Mouse (Mus musculus) neural tube, embryonic 11.5 days (tissue): ENCODE measurements around the gene Stoml1. TPM values are rescaled to one million over a fixed set of nuclear protein-coding genes. Genes with fewer than 3 reads are reported as not detected.

Experiments used
- ATAC-seq: fragments of 200-750 bp; cut with Nextera tagmentation; 2 replicates; pipeline ENCODE4 v1.8.0; 2017; ENCODE audit warnings: moderate number of reproducible peaks, mild to moderate bottlenecking, moderate TSS enrichment, moderate library complexity; ENCODE audit not compliant: insufficient read depth, low FRiP score, low TSS enrichment
- DNase-seq: peaks from one replicate; pipeline ENCODE4 v3.0.0-alpha.2; 2015; ENCODE audit warnings: low spot score
- H3K27ac ChIP-seq: fragments of 300-500 bp; sonication (generic); 2 replicates; pipeline ENCODE4 v1.5.1; 2014; ENCODE audit warnings: low read depth, mild to moderate bottlenecking, low read length
- H3K27me3 ChIP-seq: fragments of 300-500 bp; sonication (generic); 2 replicates; pipeline ENCODE4 v1.6.1; 2014; ENCODE audit warnings: mild to moderate bottlenecking, low read length, mixed read lengths; ENCODE audit not compliant: control insufficient read depth, insufficient read depth
- H3K36me3 ChIP-seq: fragments of 300-500 bp; sonication (generic); 2 replicates; pipeline ENCODE4 v1.6.1; 2014; ENCODE audit warnings: mild to moderate bottlenecking, low read length, moderate library complexity, mixed read lengths; ENCODE audit not compliant: control insufficient read depth, insufficient read depth
- H3K4me1 ChIP-seq: fragments of 300-500 bp; sonication (generic); 2 replicates; pipeline ENCODE4 v1.6.1; 2014; ENCODE audit warnings: low read length, mixed read lengths; ENCODE audit not compliant: control insufficient read depth, insufficient read depth
- H3K4me2 ChIP-seq: fragments of 300-500 bp; sonication (generic); 2 replicates; pipeline ENCODE4 v1.6.1; 2014; ENCODE audit warnings: low read depth, mild to moderate bottlenecking, moderate library complexity
- H3K4me3 ChIP-seq: fragments of 300-500 bp; sonication (generic); 2 replicates; pipeline ENCODE4 v1.5.1; 2014; ENCODE audit warnings: low read depth, low read length
- H3K9ac ChIP-seq: fragments of 300-500 bp; sonication (generic); 2 replicates; pipeline ENCODE4 v1.6.1; 2014; ENCODE audit warnings: mild to moderate bottlenecking, low read length
- H3K9me3 ChIP-seq: fragments of 300-500 bp; sonication (generic); 2 replicates; pipeline ENCODE4 v1.6.1; 2016; ENCODE audit warnings: low read length; ENCODE audit not compliant: control insufficient read depth
- WGBS: fragments of 180-500 bp; shearing (Covaris S2); extraction: QIAGEN DNeasy Blood & Tissue Kit; methylation state at CpG from one replicate; pipeline ENCODE4 v1.1.7; 2014; 5-methylcytosine and 5-hydroxymethylcytosine counted together
- polyA plus RNA-seq: library from polyadenylated mRNA; unstranded; fragments of >200 nt; fragmentation: Nextera tagmentation; extraction: Ambion mirVana; gene quantifications from 2 replicates; pipeline ENCODE4 v1.2.1, GENCODE M21; 2014

Gene Stoml1
- 29.6 and 35.9 TPM in 2 replicates for polyA plus RNA-seq

GRCm38 (mm10) chr9:58253033-58253804, at the start of gene Stoml1:
Stoml1 (plus strand) TSS chr9:58253164.
- peak; percentile 94 for DNase-seq

GRCm38 (mm10) chr9:58203516-58204447, 49.2 kb upstream of the Stoml1 start, which contains the start of the genes Islr and Islr2:
Islr (minus strand) TSS chr9:58204306.
Islr2 (minus strand) TSS chr9:58204319.
- Histone ChIP-seq H3K4me2 (peak within 1 kb of the TSS; percentile 44), H3K4me1 (peaks cover 20% of the 10 kb centered on the region), H3K36me3 (no peaks in the 10 kb centered on the region), H3K9ac (peak within 1 kb of the TSS; percentile 44), H3K27me3 (peaks cover 53% of the 10 kb centered on the region), H3K4me3 (peak within 1 kb of the TSS; percentile 27), H3K27ac (peak within 1 kb of the TSS; percentile 51), H3K9me3 (no peaks in the 10 kb centered on the region)
- ATAC-seq: peak; percentile 78
- WGBS: 1% methylated on average over 42 of the region's 42 CpGs
- DNase-seq: peak; percentile 80

More at GRCm38 (mm10) chr9:58253033-58253804, at the start of gene Stoml1:
- Histone ChIP-seq H3K4me1 (peaks cover 6% of the 10 kb centered on the region; the same call in 1 of the 2 replicates), H3K9me3 (no peaks in the 10 kb centered on the region), H3K27me3 (no peaks in the 10 kb centered on the region), H3K9ac (peak within 1 kb of the TSS; percentile 68), H3K4me3 (peak within 1 kb of the TSS; percentile 73), H3K36me3 (no peaks in the 10 kb centered on the region), H3K27ac (no peak within 1 kb of the TSS), H3K4me2 (peak within 1 kb of the TSS; percentile 66)
- peak; percentile 93 for ATAC-seq
- under 1% methylated on average over 31 of the region's 31 CpGs for WGBS

GRCm38 (mm10) chr9:58204448-58205000, 48.4 kb upstream of the Stoml1 start:
- H3K9ac ChIP-seq: no peak overlapping the region
- H3K4me3 ChIP-seq: peak overlapping the region; percentile 27
- ATAC-seq: peak; percentile 71
- DNase-seq: peak; percentile 90
- no peaks in the 10 kb centered on the region for H3K36me3 ChIP-seq
- 5% methylated on average over 18 of the region's 18 CpGs for WGBS
- no peaks in the 10 kb centered on the region for H3K9me3 ChIP-seq
- H3K4me1 ChIP-seq: peaks cover 12% of the 10 kb centered on the region
- peak overlapping the region; percentile 24 for H3K4me2 ChIP-seq
- no peak overlapping the region for H3K27ac ChIP-seq
- H3K27me3 ChIP-seq: peaks cover 45% of the 10 kb centered on the region

GRCm38 (mm10) chr9:58206013-58206412, 47.0 kb upstream of the Stoml1 start:
- Histone ChIP-seq H3K9me3 (no peaks in the 10 kb centered on the region), H3K9ac (no peak overlapping the region), H3K36me3 (no peaks in the 10 kb centered on the region), H3K27me3 (peaks cover 30% of the 10 kb centered on the region), H3K4me3 (no peak overlapping the region), H3K27ac (no peak overlapping the region), H3K4me2 (no peak overlapping the region), H3K4me1 (peaks cover 12% of the 10 kb centered on the region)
- DNase-seq (no peak), ATAC-seq (no peak)
- WGBS: 89% methylated on average over 7 of the region's 7 CpGs

GRCm38 (mm10) chr9:58209462-58210303, 43.3 kb upstream of the Stoml1 start:
- no peaks in the 10 kb centered on the region for H3K27me3 ChIP-seq
- WGBS: 71% methylated on average over 8 of the region's 8 CpGs
- no peak overlapping the region for H3K4me2 ChIP-seq
- H3K9me3 ChIP-seq: no peaks in the 10 kb centered on the region
- DNase-seq: no peak
- peaks cover 9% of the 10 kb centered on the region for H3K4me1 ChIP-seq
- no peak overlapping the region for H3K4me3 ChIP-seq
- H3K9ac ChIP-seq: no peak overlapping the region
- no peak overlapping the region for H3K27ac ChIP-seq
- no peaks in the 10 kb centered on the region for H3K36me3 ChIP-seq
- no peak for ATAC-seq

GRCm38 (mm10) chr9:58210304-58210627, 42.7 kb upstream of the Stoml1 start:
- no peak for DNase-seq
- WGBS: 56% methylated on average over 2 of the region's 2 CpGs
- no peak for ATAC-seq

GRCm38 (mm10) chr9:58213377-58213776, 39.6 kb upstream of the Stoml1 start:
- H3K4me2 ChIP-seq: no peak overlapping the region
- H3K9me3 ChIP-seq: no peaks in the 10 kb centered on the region
- H3K36me3 ChIP-seq: no peaks in the 10 kb centered on the region
- no peak for DNase-seq
- H3K27ac ChIP-seq: no peak overlapping the region
- H3K27me3 ChIP-seq: no peaks in the 10 kb centered on the region
- peaks cover 14% of the 10 kb centered on the region for H3K4me1 ChIP-seq
- no peak overlapping the region for H3K9ac ChIP-seq
- no peak overlapping the region for H3K4me3 ChIP-seq
- ATAC-seq: no peak
- 73% methylated on average over 5 of the region's 5 CpGs for WGBS

More at GRCm38 (mm10) chr9:58210304-58210627, 42.7 kb upstream of the Stoml1 start:
- Histone ChIP-seq H3K36me3 (no peaks in the 10 kb centered on the region), H3K4me2 (no peak overlapping the region), H3K27ac (no peak overlapping the region), H3K9ac (no peak overlapping the region), H3K4me3 (no peak overlapping the region), H3K9me3 (no peaks in the 10 kb centered on the region), H3K27me3 (no peaks in the 10 kb centered on the region), H3K4me1 (peaks cover 14% of the 10 kb centered on the region)

- Histone ChIP-seq H3K4me1 (peaks cover 14% of the 10 kb centered on the region), H3K4me2 (no peak overlapping the region), H3K36me3 (no peaks in the 10 kb centered on the region), H3K27ac (no peak overlapping the region), H3K27me3 (no peaks in the 10 kb centered on the region), H3K9ac (no peak overlapping the region), H3K9me3 (no peaks in the 10 kb centered on the region), H3K4me3 (no peak overlapping the region)
- DNase-seq (no peak), ATAC-seq (no peak)
- WGBS: 17% methylated on average over 5 of the region's 5 CpGs
Measured at GRCm38 (mm10) chr9:58213865-58214264, 39.1 kb upstream of the Stoml1 start.
